Mouse (Mus musculus) kidney, embryonic 16.5 days (tissue): ENCODE measurements around the gene Atp6v0a1. TPM values are rescaled to one million over a fixed set of nuclear protein-coding genes. Genes with fewer than 3 reads are reported as not detected.

Experiments
- ATAC-seq: fragments of 200-750 bp; cut with Nextera tagmentation; 2 replicates; pipeline ENCODE4 v1.8.0; 2017; ENCODE audit warnings: moderate TSS enrichment; ENCODE audit not compliant: low FRiP score, low TSS enrichment
- H3K27ac ChIP-seq: fragments of 300-500 bp; sonication (generic); 2 replicates; pipeline ENCODE4 v1.5.1; 2014; ENCODE audit warnings: low read length
- H3K27me3 ChIP-seq: fragments of 300-500 bp; sonication (generic); 2 replicates; pipeline ENCODE4 v1.6.1; 2014; ENCODE audit warnings: low read length, control low read depth, mixed read lengths; ENCODE audit not compliant: insufficient read depth
- H3K36me3 ChIP-seq: fragments of 300-500 bp; sonication (generic); 2 replicates; pipeline ENCODE4 v1.6.1; 2014; ENCODE audit warnings: low read length, control low read depth, mixed read lengths; ENCODE audit not compliant: insufficient read depth
- H3K4me1 ChIP-seq: fragments of 300-500 bp; sonication (generic); 2 replicates; pipeline ENCODE4 v1.6.1; 2014; ENCODE audit warnings: low read length, control low read depth, mixed read lengths; ENCODE audit not compliant: insufficient read depth
- H3K4me2 ChIP-seq: fragments of 300-500 bp; sonication (generic); replicated peaks from 2 replicates; pipeline ENCODE4 v1.6.1; 2014; ENCODE audit warnings: low read depth, low read length
- H3K4me3 ChIP-seq: fragments of 300-500 bp; sonication (generic); 2 replicates; pipeline ENCODE4 v1.5.1; 2014; ENCODE audit warnings: mild to moderate bottlenecking, low read length
- H3K9ac ChIP-seq: fragments of 300-500 bp; sonication (generic); replicated peaks from 2 replicates; pipeline ENCODE4 v1.6.1; 2014; ENCODE audit warnings: low read length
- H3K9me3 ChIP-seq: fragments of 300-500 bp; sonication (generic); 2 replicates; pipeline ENCODE4 v1.6.1; 2016; ENCODE audit warnings: low read length, control low read depth
- WGBS: fragments of 180-500 bp; shearing (Covaris S2); extraction: QIAGEN DNeasy Blood & Tissue Kit; methylation state at CpG from one replicate; pipeline ENCODE4 v1.1.7; 2014; 5-methylcytosine and 5-hydroxymethylcytosine counted together
- microRNA-seq: library from miRNA; unstranded; fragments of <30 nt; microRNA quantifications from one replicate; pipeline ENCODE4, GENCODE M21; 2016
- polyA plus RNA-seq: library from polyadenylated mRNA; unstranded; fragments of >200 nt; fragmentation: Nextera tagmentation; extraction: Ambion mirVana; gene quantifications from 2 replicates; pipeline ENCODE4 v1.2.1, GENCODE M21; 2015

The Atp6v0a1 gene
- polyA plus RNA-seq, 1 experiment from 2014 or later, result 42.2 TPM

- Histone ChIP-seq H3K36me3 (peaks cover 55% of the 10 kb centered on the region), H3K4me1 (no peaks in the 10 kb centered on the region), H3K27ac (no peak overlapping the region), H3K27me3 (no peaks in the 10 kb centered on the region), H3K4me3 (no peak overlapping the region), H3K9ac (no peak overlapping the region), H3K9me3 (no peaks in the 10 kb centered on the region), H3K4me2 (no peak overlapping the region)
- 91% methylated on average over 5 of the region's 5 CpGs for WGBS
- no peak for ATAC-seq
These were observed 93.8 kb downstream of the Atp6v0a1 start for GRCm38 (mm10) chr11:101103011-101103410.

DNA sequence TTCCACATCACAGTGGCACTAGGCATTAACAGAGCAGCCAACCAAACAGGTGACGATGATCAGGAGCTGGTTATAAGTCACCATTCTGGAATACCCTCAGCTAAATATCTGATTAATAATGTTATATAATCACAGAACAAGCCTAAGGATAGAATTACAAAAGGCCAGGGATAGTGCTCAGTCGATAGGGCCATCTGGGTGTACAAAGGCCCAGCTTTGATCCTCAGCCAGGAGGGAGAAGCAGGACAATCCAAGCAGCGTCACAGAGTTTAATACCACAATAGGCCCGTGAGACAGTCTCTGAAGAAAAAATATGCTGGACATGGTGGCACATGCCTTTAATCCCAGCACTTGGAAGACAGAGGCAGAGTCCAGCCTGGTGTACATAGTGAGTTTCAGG, 100.1 kb downstream of the Atp6v0a1 start:
- H3K4me2 ChIP-seq, result no peak overlapping the region
- no peak overlapping the region for H3K4me3 ChIP-seq
- H3K27me3 ChIP-seq, result no peaks in the 10 kb centered on the region
- H3K9me3 ChIP-seq, result no peaks in the 10 kb centered on the region
- H3K4me1 ChIP-seq, result no peaks in the 10 kb centered on the region
- ATAC-seq, result no peak
- H3K36me3 ChIP-seq, result peaks cover 7% of the 10 kb centered on the region; the same call in 1 of the 2 replicates
- 85% methylated on average over 4 of the region's 4 CpGs for WGBS
- H3K27ac ChIP-seq, result no peak overlapping the region
- no peak overlapping the region for H3K9ac ChIP-seq

- H3K4me3 ChIP-seq, result no peak overlapping the region
- no peak for ATAC-seq
- no peak overlapping the region for H3K27ac ChIP-seq
- peaks cover 4% of the 10 kb centered on the region; the same call in 1 of the 2 replicates for H3K4me1 ChIP-seq
- no peak overlapping the region for H3K4me2 ChIP-seq
- no peaks in the 10 kb centered on the region for H3K9me3 ChIP-seq
- H3K9ac ChIP-seq, result no peak overlapping the region
- 49% methylated on average over 5 of the region's 5 CpGs for WGBS
- H3K36me3 ChIP-seq, result no peaks in the 10 kb centered on the region
- no peaks in the 10 kb centered on the region for H3K27me3 ChIP-seq
These were observed 101.5 kb downstream of the Atp6v0a1 start for GRCm38 (mm10) chr11:101110708-101111107.

GRCm38 (mm10) chr11:101111178-101111577, 101.9 kb downstream of the Atp6v0a1 start:
- H3K4me1 ChIP-seq, result peaks cover 8% of the 10 kb centered on the region; the same call in 1 of the 2 replicates
- WGBS, result 87% methylated on average over 4 of the region's 4 CpGs
- H3K4me2 ChIP-seq, result no peak overlapping the region
- H3K9ac ChIP-seq, result no peak overlapping the region
- no peak overlapping the region for H3K27ac ChIP-seq
- H3K27me3 ChIP-seq, result no peaks in the 10 kb centered on the region
- no peaks in the 10 kb centered on the region for H3K9me3 ChIP-seq
- ATAC-seq, result no peak
- H3K4me3 ChIP-seq, result no peak overlapping the region
- no peaks in the 10 kb centered on the region for H3K36me3 ChIP-seq

- 86% methylated on average over 3 of the region's 3 CpGs for WGBS
- Histone ChIP-seq H3K36me3 (no peaks in the 10 kb centered on the region), H3K27ac (no peak overlapping the region), H3K4me1 (peaks cover 14% of the 10 kb centered on the region; the same call in 1 of the 2 replicates), H3K4me3 (no peak overlapping the region), H3K4me2 (no peak overlapping the region), H3K9me3 (no peaks in the 10 kb centered on the region), H3K9ac (no peak overlapping the region), H3K27me3 (no peaks in the 10 kb centered on the region)
- no peak for ATAC-seq
These were observed 102.9 kb downstream of the Atp6v0a1 start for GRCm38 (mm10) chr11:101112186-101112585.

Small RNA genes lying within 50 kb of the gene (microRNA-seq; reads per million reads assigned to microRNA genes)
- not detected for gene Mir6928

Other genes starting within 250 kb of the Atp6v0a1 start
- gene Kcnh4, start 249.5 kb upstream of the Atp6v0a1 start, polyA plus RNA-seq, result not detected in 2 replicates
- gene Hcrt, start 246.5 kb upstream of the Atp6v0a1 start, polyA plus RNA-seq, result not detected in 2 replicates
- 8.4 and 8.9 TPM in 2 replicates for gene Ghdc, start 238.5 kb upstream of the Atp6v0a1 start, polyA plus RNA-seq
- gene Stat5b, start 158.7 kb upstream of the Atp6v0a1 start, polyA plus RNA-seq, result 18.7 and 22.5 TPM in 2 replicates
- 3.7 and 4.5 TPM in 2 replicates for gene Stat5a, start 150.1 kb upstream of the Atp6v0a1 start, polyA plus RNA-seq
- gene Stat3, start 69.9 kb upstream of the Atp6v0a1 start, polyA plus RNA-seq, result 47.9 and 54.4 TPM in 2 replicates
- 140 and 161 TPM in 2 replicates for gene Cavin1, start 38.6 kb upstream of the Atp6v0a1 start, polyA plus RNA-seq
- gene Naglu, start 60.6 kb downstream of the Atp6v0a1 start, polyA plus RNA-seq, result 18.6 and 23.0 TPM in 2 replicates
- 0.77 TPM in 1 of 2 replicates, not detected in the other for gene Hsd17b1, start 69.0 kb downstream of the Atp6v0a1 start, polyA plus RNA-seq
- gene Coasy, start 73.1 kb downstream of the Atp6v0a1 start, polyA plus RNA-seq, result 54.3 and 57.9 TPM in 2 replicates
- 51.9 and 58.9 TPM in 2 replicates for gene Mlx, start 77.8 kb downstream of the Atp6v0a1 start, polyA plus RNA-seq
- gene Psmc3ip, start 86.0 kb downstream of the Atp6v0a1 start, polyA plus RNA-seq, result 40.0 and 40.1 TPM in 2 replicates
- gene Retreg3, start 110.4 kb downstream of the Atp6v0a1 start, polyA plus RNA-seq, result 21.9 and 23.2 TPM in 2 replicates
- 98.1 and 98.2 TPM in 2 replicates for gene Tubg1, start 110.5 kb downstream of the Atp6v0a1 start, polyA plus RNA-seq
- 4.2 and 4.5 TPM in 2 replicates for gene Tubg2, start 146.5 kb downstream of the Atp6v0a1 start, polyA plus RNA-seq
- 2.2 TPM in 2 replicates for gene Cntnap1, start 161.1 kb downstream of the Atp6v0a1 start, polyA plus RNA-seq
- 18.7 and 19.2 TPM in 2 replicates for gene Plekhh3, start 161.9 kb downstream of the Atp6v0a1 start, polyA plus RNA-seq
- gene Ccr10, start 166.0 kb downstream of the Atp6v0a1 start, polyA plus RNA-seq, result 0.50 and 0.76 TPM in 2 replicates
- gene Ezh1, start 217.0 kb downstream of the Atp6v0a1 start, polyA plus RNA-seq, result 25.1 and 29.5 TPM in 2 replicates
- gene Ramp2, start 236.6 kb downstream of the Atp6v0a1 start, polyA plus RNA-seq, result 246 and 270 TPM in 2 replicates
- gene Vps25, start 244.3 kb downstream of the Atp6v0a1 start, polyA plus RNA-seq, result 154 TPM in 2 replicates